Mouse (Mus musculus) CH12.LX (cell line): ENCODE measurements around the gene Trim10.

Experiments
- BHLHE40 ChIP-seq: IDR thresholded peaks from 2 replicates; pipeline ENCODE4 v1.6.1; 2011; ENCODE audit warnings: mild to moderate bottlenecking, low read depth, low read length, improper control_type of control experiment
- CTCF ChIP-seq, 2 experiments: IDR thresholded peaks in 1 of 2; conservative IDR thresholded peaks in 1 of 2; 2 replicates each; pipeline ENCODE4 v1.5.1; 2011 to 2012; ENCODE audit warnings: low read depth in 2 of 2, low read length in 2 of 2, improper control_type of control experiment in 1 of 2, inconsistent platforms in 1 of 2, mild to moderate bottlenecking in 1 of 2, moderate library complexity in 1 of 2
- MEF2A ChIP-seq: IDR thresholded peaks from 2 replicates; pipeline ENCODE4 v1.6.1; 2014; ENCODE audit warnings: low read depth, mild to moderate bottlenecking, inconsistent platforms, low read length, improper control_type of control experiment, borderline replicate concordance
- MXI1 ChIP-seq: IDR thresholded peaks from 2 replicates; pipeline ENCODE4 v1.6.1; 2011; ENCODE audit warnings: mild to moderate bottlenecking, low read depth, low read length, improper control_type of control experiment
- POLR2A ChIP-seq: IDR thresholded peaks from 2 replicates; pipeline ENCODE4 v1.6.1; 2011; ENCODE audit warnings: low read depth, mild to moderate bottlenecking, improper control_type of control experiment, low read length
- TBP ChIP-seq: conservative IDR thresholded peaks from 2 replicates; pipeline ENCODE4 v1.6.1; 2011; ENCODE audit warnings: low read depth, low read length, improper control_type of control experiment
- TCF12 ChIP-seq: IDR thresholded peaks from 2 replicates; pipeline ENCODE4 v1.6.1; 2014; ENCODE audit warnings: low read depth, mild to moderate bottlenecking, inconsistent platforms, low read length, improper control_type of control experiment
- USF1 ChIP-seq: IDR thresholded peaks from 2 replicates; pipeline ENCODE4 v1.6.1; 2014; ENCODE audit warnings: low read depth, mild to moderate bottlenecking, inconsistent platforms, low read length, improper control_type of control experiment
- ZC3H11A ChIP-seq: IDR thresholded peaks from 2 replicates; pipeline ENCODE4 v1.6.1; 2012; ENCODE audit warnings: low read depth, mild to moderate bottlenecking, inconsistent platforms, low read length, improper control_type of control experiment

DNA sequence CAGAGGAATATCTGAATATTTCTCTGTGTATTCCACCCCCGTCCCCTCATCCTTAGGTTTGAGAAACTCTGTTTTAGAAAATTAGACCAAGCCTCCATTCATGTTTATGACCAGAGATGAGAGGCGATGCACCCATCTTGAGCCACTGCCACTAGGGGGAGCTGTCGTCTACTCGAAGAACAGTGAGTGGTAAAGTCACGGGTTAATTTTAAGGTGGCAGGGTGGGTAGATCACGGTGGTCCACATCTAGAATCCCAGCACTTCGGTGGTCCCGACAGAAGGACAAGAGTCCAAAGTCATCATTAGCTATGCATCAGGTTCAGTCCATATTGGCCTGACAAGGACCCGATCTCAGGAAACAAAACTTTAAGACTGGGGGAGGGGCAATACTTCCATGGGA lies 45.7 kb downstream of the Trim10 start:
- TF ChIP-seq BHLHE40 (peak; percentile 51), CTCF (conservative IDR thresholded peaks at IDR 0.05 in 1 of 2, IDR thresholded peaks at IDR 0.05 in 1 of 2; ENCODE audit: low read depth in 2 of 2, low read length in 2 of 2) (peak; percentile 76 to 93), POLR2A (no peak), TBP (no peak), ZC3H11A (peak; percentile 43), MXI1 (no peak), TCF12 (no peak), USF1 (no peak), MEF2A (no peak)
